Mouse (Mus musculus) forebrain, embryonic 14.5 days (tissue): ENCODE data around the gene Chmp2a. TPM values are rescaled to one million over a fixed set of nuclear protein-coding genes. Genes with fewer than 3 reads are reported as not detected.

Source experiments
- ATAC-seq: fragments of 200-750 bp; cut with Nextera tagmentation; 2 replicates; pipeline ENCODE4 v1.8.0; 2017; ENCODE audit warnings: mild to moderate bottlenecking, moderate library complexity
- DNase-seq: peaks from one replicate; pipeline ENCODE4 v3.0.0-alpha.2; 2015; ENCODE audit warnings: low spot score
- H3K27ac ChIP-seq: fragments of 300-500 bp; sonication (generic); 2 replicates; pipeline ENCODE4 v1.5.1; 2014; ENCODE audit warnings: low read depth, mild to moderate bottlenecking, control low read depth, low read length, moderate library complexity
- H3K27me3 ChIP-seq: fragments of 300-500 bp; sonication (generic); replicated peaks from 2 replicates; pipeline ENCODE4 v1.6.1; 2014; ENCODE audit warnings: low read length, control low read depth, mixed read lengths; ENCODE audit not compliant: control insufficient read depth, insufficient read depth
- H3K36me3 ChIP-seq: fragments of 300-500 bp; sonication (generic); 2 replicates; pipeline ENCODE4 v1.6.1; 2014; ENCODE audit warnings: low read length, control low read depth; ENCODE audit not compliant: control insufficient read depth, insufficient read depth
- H3K4me1 ChIP-seq: fragments of 300-500 bp; sonication (generic); 2 replicates; pipeline ENCODE4 v1.6.1; 2014; ENCODE audit warnings: antibody characterized with exemption, low read length, control low read depth; ENCODE audit not compliant: control insufficient read depth, insufficient read depth
- H3K4me2 ChIP-seq: fragments of 300-500 bp; sonication (generic); 2 replicates; pipeline ENCODE4 v1.6.1; 2014; ENCODE audit warnings: mild to moderate bottlenecking, control low read depth, low read length
- H3K4me3 ChIP-seq: fragments of 300-500 bp; sonication (generic); 2 replicates; pipeline ENCODE4 v1.5.1; 2014; ENCODE audit warnings: low read depth, low read length, control low read depth
- H3K9ac ChIP-seq: fragments of 300-500 bp; sonication (generic); 2 replicates; pipeline ENCODE4 v1.6.1; 2014; ENCODE audit warnings: mild to moderate bottlenecking, low read length, control low read depth, moderate library complexity
- H3K9me3 ChIP-seq: fragments of 300-500 bp; sonication (generic); replicated peaks from 2 replicates; pipeline ENCODE4 v1.6.1; 2016; ENCODE audit warnings: low read length, control low read depth, mixed read lengths; ENCODE audit not compliant: control insufficient read depth
- WGBS: fragments of 180-500 bp; shearing (Covaris S2); extraction: QIAGEN DNeasy Blood & Tissue Kit; methylation state at CpG from one replicate; pipeline ENCODE4 v1.1.7; 2014; 5-methylcytosine and 5-hydroxymethylcytosine counted together
- polyA plus RNA-seq: library from polyadenylated mRNA; unstranded; fragments of >200 nt; fragmentation: Nextera tagmentation; extraction: Ambion mirVana; gene quantifications from 2 replicates; pipeline ENCODE4 v1.2.1, GENCODE M21; 2014

Chmp2a gene
- polyA plus RNA-seq, 1 experiment from 2014 or later, result 215 TPM

- ATAC-seq, result no peak
Observed at GRCm38 (mm10) chr7:12998053-12998452, 36.6 kb downstream of the Chmp2a start, which contains the start of gene Slc27a5. Gene Slc27a5, minus strand, starts transcription at chr7:12998192.

DNA sequence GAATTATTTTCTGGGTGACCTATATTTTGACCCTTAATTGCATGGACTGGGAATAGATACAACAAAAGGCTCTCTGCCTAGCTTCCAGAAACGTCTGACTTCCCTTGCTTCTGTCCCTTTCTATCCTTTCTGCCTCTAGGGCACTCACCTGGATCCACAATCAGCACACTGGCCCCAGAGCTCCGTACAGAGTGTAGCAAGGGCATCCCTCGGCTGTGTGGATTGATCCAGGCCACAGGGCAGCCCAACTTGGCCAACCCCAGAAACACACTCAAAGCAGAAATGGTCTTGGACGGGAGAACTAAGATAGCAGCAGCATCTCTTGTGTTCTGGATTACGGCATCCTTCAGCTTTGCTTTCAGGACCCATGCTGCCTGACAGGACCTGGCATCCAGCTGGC lies 37.4 kb downstream of the Chmp2a start:
- H3K27ac ChIP-seq, result no peak overlapping the region
- H3K4me1 ChIP-seq, result no peaks in the 10 kb centered on the region
- no peak overlapping the region for H3K9ac ChIP-seq
- H3K36me3 ChIP-seq, result no peaks in the 10 kb centered on the region
- no peaks in the 10 kb centered on the region for H3K27me3 ChIP-seq
- ATAC-seq (no peak), DNase-seq (no peak)
- H3K4me3 ChIP-seq, result no peak overlapping the region
- 74% methylated on average over 5 of the region's 5 CpGs for WGBS
- no peaks in the 10 kb centered on the region for H3K9me3 ChIP-seq
- H3K4me2 ChIP-seq, result no peak overlapping the region

More at GRCm38 (mm10) chr7:12998053-12998452, 36.6 kb downstream of the Chmp2a start, which contains the start of gene Slc27a5:
- H3K4me2 ChIP-seq, result no peak within 1 kb of the TSS
- no peaks in the 10 kb centered on the region for H3K27me3 ChIP-seq
- H3K27ac ChIP-seq, result no peak within 1 kb of the TSS
- no peak within 1 kb of the TSS for H3K9ac ChIP-seq
- peaks cover 4% of the 10 kb centered on the region; the same call in 1 of the 2 replicates for H3K36me3 ChIP-seq
- WGBS, result 85% methylated on average over 5 of the region's 5 CpGs
- H3K4me1 ChIP-seq, result no peaks in the 10 kb centered on the region
- DNase-seq, result no peak
- no peaks in the 10 kb centered on the region for H3K9me3 ChIP-seq
- H3K4me3 ChIP-seq, result no peak within 1 kb of the TSS

GRCm38 (mm10) chr7:12995862-12996261 lies 38.7 kb downstream of the Chmp2a start:
- H3K36me3 ChIP-seq, result no peaks in the 10 kb centered on the region
- no peak for DNase-seq
- no peak overlapping the region for H3K4me3 ChIP-seq
- H3K4me2 ChIP-seq, result no peak overlapping the region
- no peak overlapping the region for H3K9ac ChIP-seq
- H3K9me3 ChIP-seq, result no peaks in the 10 kb centered on the region
- no peaks in the 10 kb centered on the region for H3K27me3 ChIP-seq
- H3K27ac ChIP-seq, result no peak overlapping the region
- no peaks in the 10 kb centered on the region for H3K4me1 ChIP-seq
- no peak for ATAC-seq

DNA sequence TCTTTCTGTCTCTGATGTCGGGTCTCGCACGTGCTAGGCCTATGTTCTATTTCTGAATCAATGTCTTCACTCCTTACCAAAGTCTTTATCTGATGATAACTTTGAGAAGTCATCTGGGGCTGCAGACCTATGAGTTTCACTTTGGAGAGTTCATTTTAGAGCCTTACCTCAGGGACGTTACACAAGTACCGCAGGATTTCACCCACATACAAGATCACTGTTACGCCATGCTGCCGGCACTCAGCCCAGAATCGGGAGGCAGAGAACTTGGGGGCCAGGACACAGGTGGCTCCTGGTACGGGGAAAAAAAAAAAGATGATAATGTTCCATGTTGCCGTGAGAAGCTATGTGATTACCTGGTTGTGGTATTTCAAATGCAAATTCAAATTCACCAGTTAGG lies 41.5 kb downstream of the Chmp2a start:
- H3K36me3 ChIP-seq, result no peaks in the 10 kb centered on the region
- H3K9ac ChIP-seq, result no peak overlapping the region
- H3K27ac ChIP-seq, result no peak overlapping the region
- H3K4me2 ChIP-seq, result no peak overlapping the region
- H3K4me3 ChIP-seq, result no peak overlapping the region
- 90% methylated on average over 10 of the region's 10 CpGs for WGBS
- no peaks in the 10 kb centered on the region for H3K27me3 ChIP-seq
- ATAC-seq (no peak), DNase-seq (no peak)
- H3K9me3 ChIP-seq, result no peaks in the 10 kb centered on the region
- no peaks in the 10 kb centered on the region for H3K4me1 ChIP-seq

- no peak overlapping the region for H3K27ac ChIP-seq
- no peak overlapping the region for H3K4me2 ChIP-seq
- 4% methylated on average over 3 of the region's 3 CpGs for WGBS
- H3K27me3 ChIP-seq, result no peaks in the 10 kb centered on the region
- no peaks in the 10 kb centered on the region for H3K4me1 ChIP-seq
- DNase-seq (no peak), ATAC-seq (no peak)
- no peak overlapping the region for H3K9ac ChIP-seq
- H3K9me3 ChIP-seq, result no peaks in the 10 kb centered on the region
- H3K4me3 ChIP-seq, result no peak overlapping the region
- no peaks in the 10 kb centered on the region for H3K36me3 ChIP-seq
Observed at GRCm38 (mm10) chr7:12992222-12992621, 42.4 kb downstream of the Chmp2a start.

GRCm38 (mm10) chr7:12987409-12988189 lies 47.0 kb downstream of the Chmp2a start:
- Histone ChIP-seq H3K36me3 (no peaks in the 10 kb centered on the region), H3K4me3 (no peak overlapping the region), H3K4me1 (no peaks in the 10 kb centered on the region), H3K27ac (no peak overlapping the region), H3K9me3 (no peaks in the 10 kb centered on the region), H3K9ac (no peak overlapping the region), H3K27me3 (no peaks in the 10 kb centered on the region), H3K4me2 (no peak overlapping the region)
- ATAC-seq (no peak), DNase-seq (no peak)
- WGBS, result 86% methylated on average over 8 of the region's 8 CpGs

GRCm38 (mm10) chr7:12986906-12987305 lies 47.7 kb downstream of the Chmp2a start:
- H3K9ac ChIP-seq, result no peak overlapping the region
- H3K9me3 ChIP-seq, result no peaks in the 10 kb centered on the region
- WGBS, result 89% methylated on average over 8 of the region's 8 CpGs
- H3K36me3 ChIP-seq, result peaks cover 6% of the 10 kb centered on the region; the same call in 1 of the 2 replicates
- H3K27me3 ChIP-seq, result no peaks in the 10 kb centered on the region
- H3K4me3 ChIP-seq, result no peak overlapping the region
- no peak for ATAC-seq
- DNase-seq, result no peak
- no peak overlapping the region for H3K4me2 ChIP-seq
- no peaks in the 10 kb centered on the region for H3K4me1 ChIP-seq
- H3K27ac ChIP-seq, result no peak overlapping the region

DNA sequence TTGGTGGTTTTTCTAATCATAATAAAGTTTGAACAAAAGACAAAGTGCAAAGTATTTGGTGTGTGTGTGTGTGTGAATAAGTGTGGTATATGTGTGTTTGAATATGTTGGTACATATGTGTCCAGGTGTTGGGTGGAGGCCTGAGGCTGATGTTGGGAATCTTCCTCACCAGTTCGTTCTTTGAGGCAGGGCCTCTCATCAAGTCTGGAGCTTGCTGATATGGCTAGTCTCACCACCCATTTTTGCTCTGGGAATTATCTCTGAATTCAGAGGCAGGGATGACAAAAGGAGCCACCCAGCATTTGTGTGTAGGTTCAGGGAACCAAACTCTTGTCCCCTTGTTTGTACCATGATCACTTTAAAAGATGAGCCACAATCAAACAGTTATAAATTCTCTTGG lies 48.9 kb downstream of the Chmp2a start:
- no peak overlapping the region for H3K4me3 ChIP-seq
- H3K9ac ChIP-seq, result no peak overlapping the region
- H3K27me3 ChIP-seq, result no peaks in the 10 kb centered on the region
- DNase-seq, result no peak
- WGBS, result 76% methylated on average over 1 of the region's 1 CpGs
- H3K36me3 ChIP-seq, result peaks cover 7% of the 10 kb centered on the region; the same call in 1 of the 2 replicates
- no peak overlapping the region for H3K4me2 ChIP-seq
- no peak overlapping the region for H3K27ac ChIP-seq
- no peaks in the 10 kb centered on the region for H3K4me1 ChIP-seq
- no peaks in the 10 kb centered on the region for H3K9me3 ChIP-seq
- no peak for ATAC-seq
